Mouse (Mus musculus) brain, embryonic 14.5 days (tissue): ENCODE results near the gene Btbd1. TPM values are rescaled to one million over a fixed set of nuclear protein-coding genes. Genes with fewer than 3 reads are reported as not detected.
"Not testable (repeated sequence)": the region's sequence is repeated elsewhere in the genome, so short reads cannot be mapped to it uniquely, and the experiment has no call there.

ENCODE experiments used
- DNase-seq: peaks from one replicate; pipeline ENCODE4 v3.0.0-alpha.2; 2011; ENCODE audit warnings: low read depth
- CTCF ChIP-seq: fragments of 200-500 bp; IDR thresholded peaks from 2 replicates; pipeline ENCODE4 v1.5.1; 2012; ENCODE audit warnings: inconsistent platforms, mild to moderate bottlenecking, moderate library complexity, borderline replicate concordance; ENCODE audit not compliant: insufficient read depth, insufficient read length; ENCODE audit errors: extremely low read depth
- POLR2A ChIP-seq: fragments of 200-500 bp; IDR thresholded peaks from 2 replicates; pipeline ENCODE4 v1.6.1; 2012; ENCODE audit warnings: mild to moderate bottlenecking, inconsistent platforms, borderline replicate concordance; ENCODE audit not compliant: poor library complexity, insufficient read depth, insufficient read length, severe bottlenecking; ENCODE audit errors: extremely low read depth
- polyA plus RNA-seq: library from polyadenylated mRNA; depleted of rRNA; stranded (reverse); fragments of >200 nt; gene quantifications from 2 replicates; pipeline ENCODE4 v1.2.3, GENCODE M21; 2012

The Btbd1 gene
- polyA plus RNA-seq, 1 experiment, result 82.9 TPM

GRCm38 (mm10) chr7:81849214-81849613, 20.0 kb upstream of the Btbd1 start:
- TF ChIP-seq POLR2A, result no peak
- TF ChIP-seq CTCF, result no peak
- no peak for DNase-seq

DNA sequence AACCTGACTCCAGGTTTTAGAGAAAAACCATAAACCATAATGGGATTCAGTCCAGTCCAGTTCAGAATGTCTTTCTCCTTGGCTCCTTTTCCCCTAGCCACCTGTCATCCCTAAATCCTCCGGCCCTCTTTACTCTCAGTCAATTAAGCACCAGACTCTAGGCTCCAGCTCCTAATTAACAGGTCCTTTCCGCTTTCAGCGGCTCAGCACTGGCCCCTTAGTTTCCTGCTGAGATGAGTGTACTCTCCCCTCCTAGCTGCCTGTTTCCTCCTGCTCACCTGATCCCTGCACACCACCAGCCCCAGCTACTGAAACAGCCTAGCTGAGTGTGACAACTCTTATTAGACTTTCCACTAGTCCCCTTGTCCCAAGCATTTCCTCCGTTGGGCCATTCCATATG, 18.5 kb upstream of the Btbd1 start:
- DNase-seq, result peak; percentile 77
- TF ChIP-seq CTCF, result no peak
- TF ChIP-seq POLR2A, result no peak

- peak; percentile 41 for DNase-seq
- TF ChIP-seq POLR2A, result no peak
- no peak for TF ChIP-seq CTCF
These were observed 17.8 kb upstream of the Btbd1 start for GRCm38 (mm10) chr7:81847010-81847409.

DNA sequence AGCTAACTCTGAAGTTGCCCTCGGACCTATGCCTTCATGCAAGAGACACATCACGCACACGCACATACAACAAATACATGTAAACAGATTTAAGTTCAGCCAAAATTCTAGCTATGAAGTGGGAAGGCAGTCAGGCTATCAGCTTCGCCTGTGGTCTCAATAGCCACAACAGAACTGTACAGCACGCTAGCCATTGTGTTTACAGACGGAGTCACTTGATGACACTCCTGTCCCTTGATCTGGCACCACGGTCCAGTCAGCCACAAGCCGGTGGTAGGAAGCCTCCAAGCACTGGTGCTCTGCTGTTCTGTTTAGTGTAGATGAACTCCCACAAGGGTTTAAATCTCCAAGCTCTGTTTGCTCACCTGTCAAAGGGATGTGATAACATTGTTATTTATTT, 16.8 kb upstream of the Btbd1 start:
- TF ChIP-seq POLR2A, result no peak
- no peak for TF ChIP-seq CTCF
- DNase-seq, result no peak

DNA sequence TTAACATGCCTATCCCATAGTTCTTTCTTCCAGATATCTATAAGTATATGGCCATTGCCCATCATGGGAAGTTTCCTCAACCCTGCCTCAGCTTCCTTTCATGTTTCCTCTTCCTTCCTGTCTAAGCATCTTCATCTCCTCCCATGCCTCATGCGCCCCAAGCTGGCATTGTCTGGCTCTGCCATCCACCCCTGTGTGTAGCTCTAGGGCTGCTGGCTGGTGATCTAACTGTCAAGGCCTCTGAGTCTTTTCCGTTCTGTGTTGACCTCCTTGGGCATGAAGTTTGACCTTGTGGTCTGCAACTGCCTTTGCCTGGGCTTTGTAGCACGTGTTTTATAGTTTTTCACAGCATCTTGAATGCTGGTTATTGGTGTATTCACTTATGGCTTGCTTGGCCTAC, 16.1 kb upstream of the Btbd1 start:
- no peak for DNase-seq
- no peak for TF ChIP-seq CTCF

- no peak for DNase-seq
- TF ChIP-seq POLR2A (no peak), CTCF (no peak)
These were observed 15.6 kb upstream of the Btbd1 start for GRCm38 (mm10) chr7:81844801-81845200.

DNA sequence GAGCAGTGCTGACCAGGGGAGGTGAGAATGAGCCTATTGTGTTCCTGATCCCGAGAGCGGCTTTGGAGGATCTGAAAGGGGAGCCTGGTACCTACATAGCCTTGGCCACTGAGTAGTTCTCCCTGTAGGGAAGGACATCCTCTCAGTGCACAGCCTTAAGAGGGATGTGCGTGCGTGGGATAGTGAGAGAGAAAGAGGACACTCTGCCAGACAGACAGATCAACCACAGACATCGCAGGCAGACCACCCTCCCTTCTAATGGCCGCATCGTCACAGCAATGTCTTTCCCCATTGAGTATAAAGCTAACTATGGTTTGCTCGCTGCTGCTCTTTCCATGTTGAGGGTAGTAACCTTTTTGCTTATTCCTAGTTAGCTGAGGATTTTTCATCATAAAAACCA, 14.7 kb upstream of the Btbd1 start:
- TF ChIP-seq CTCF, result no peak
- no peak for TF ChIP-seq POLR2A

GRCm38 (mm10) chr7:81842998-81843397, 13.8 kb upstream of the Btbd1 start:
- DNase-seq, result no peak
- TF ChIP-seq POLR2A, result no peak
- no peak for TF ChIP-seq CTCF

More for the DNA sequence above, 14.7 kb upstream of the Btbd1 start:
- no peak for DNase-seq

- TF ChIP-seq POLR2A, result no peak
- TF ChIP-seq CTCF, result no peak
- no peak for DNase-seq
These were observed 12.9 kb upstream of the Btbd1 start for GRCm38 (mm10) chr7:81842141-81842540.

DNA sequence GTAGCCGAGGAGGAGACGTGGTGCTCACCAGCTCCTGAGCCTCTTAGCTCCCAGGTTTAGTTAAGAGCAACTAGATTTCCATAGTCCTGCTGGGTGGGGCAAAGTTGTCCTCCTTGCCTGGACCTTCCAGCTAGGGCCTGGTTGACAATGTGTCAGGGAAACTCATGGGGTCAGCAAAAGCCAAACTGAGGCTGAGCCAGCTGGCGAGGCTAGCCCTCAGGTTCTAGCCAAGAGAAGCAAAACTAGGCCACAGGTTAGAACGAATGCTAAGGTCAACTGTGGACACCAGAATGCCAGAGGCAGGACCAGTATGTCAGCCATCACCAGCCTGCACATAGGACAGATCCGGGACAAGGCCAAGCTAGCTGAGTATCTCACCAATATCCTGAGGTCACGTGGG, 12.2 kb upstream of the Btbd1 start:
- no peak for DNase-seq
- TF ChIP-seq POLR2A, result no peak
- TF ChIP-seq CTCF, result no peak

DNA sequence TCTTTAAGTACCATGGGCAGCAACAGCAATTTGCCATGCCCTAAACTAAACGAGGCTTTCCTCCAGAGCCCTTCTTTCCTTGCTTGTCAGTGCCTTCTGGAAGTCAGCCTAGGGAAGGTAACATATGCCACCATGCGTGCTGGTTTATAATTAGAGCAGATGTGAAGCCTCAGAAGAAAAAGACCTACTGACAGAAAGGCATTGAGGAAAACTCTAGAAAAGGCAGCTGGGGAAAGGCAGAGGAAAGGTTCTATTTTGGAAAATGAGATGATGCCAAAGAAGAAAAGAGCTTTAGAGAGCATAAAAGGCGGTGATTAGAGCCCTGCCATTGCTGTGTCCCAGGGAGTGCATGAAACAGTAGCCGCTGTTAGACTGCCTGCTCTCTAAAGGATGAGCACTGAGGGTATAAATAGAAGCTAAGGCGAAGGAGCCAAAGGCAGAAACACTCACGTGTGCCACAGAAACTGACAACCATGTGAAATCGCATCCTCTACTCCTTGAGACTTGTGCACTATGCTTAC, 11.5 kb upstream of the Btbd1 start:
- no peak for TF ChIP-seq POLR2A
- TF ChIP-seq CTCF, result no peak
- peak; percentile 77 for DNase-seq

GRCm38 (mm10) chr7:81839746-81840145, 10.5 kb upstream of the Btbd1 start:
- DNase-seq, result no peak
- TF ChIP-seq POLR2A (no peak), CTCF (no peak)

- not testable (repeated sequence) for DNase-seq
These were observed 8.5 kb upstream of the Btbd1 start for GRCm38 (mm10) chr7:81837771-81838170.

DNA sequence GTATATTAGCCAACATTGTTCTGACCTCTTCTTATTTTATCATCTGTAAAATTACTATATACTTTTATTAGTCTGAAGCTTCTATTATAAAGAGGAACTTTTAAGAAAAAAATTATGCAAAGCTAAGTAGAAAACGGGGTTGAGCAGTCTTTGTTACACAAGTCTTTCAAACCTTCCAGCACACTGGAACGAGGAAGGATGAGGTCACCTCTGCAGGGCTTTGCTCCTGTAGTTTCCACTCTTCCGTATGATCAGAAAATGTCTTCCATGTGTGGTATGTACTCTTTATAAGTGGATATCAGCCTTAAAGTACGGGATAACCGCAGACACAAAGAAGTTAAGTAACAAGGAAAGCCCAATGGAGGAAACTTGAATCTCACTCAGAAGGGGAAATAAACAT, 6.2 kb upstream of the Btbd1 start:
- TF ChIP-seq POLR2A (no peak), CTCF (no peak)
- no peak for DNase-seq
